Mouse (Mus musculus) neural tube, embryonic 12.5 days (tissue): Measurements from ENCODE around the gene Lap3. TPM values are rescaled to one million over a fixed set of nuclear protein-coding genes. Genes with fewer than 3 reads are reported as not detected.

Experiments
- ATAC-seq: fragments of 200-750 bp; cut with Nextera tagmentation; 2 replicates; pipeline ENCODE4 v1.8.0; 2017; ENCODE audit warnings: low read depth, mild to moderate bottlenecking, moderate TSS enrichment, moderate library complexity; ENCODE audit not compliant: low FRiP score
- H3K27ac ChIP-seq: fragments of 300-500 bp; sonication (generic); 2 replicates; pipeline ENCODE4 v1.5.1; 2016
- H3K27me3 ChIP-seq: fragments of 300-500 bp; sonication (generic); replicated peaks from 2 replicates; pipeline ENCODE4 v1.6.1; 2016; ENCODE audit warnings: mild to moderate bottlenecking
- H3K36me3 ChIP-seq: fragments of 300-500 bp; sonication (generic); 2 replicates; pipeline ENCODE4 v1.6.1; 2016; ENCODE audit warnings: mild to moderate bottlenecking
- H3K4me1 ChIP-seq: fragments of 300-500 bp; sonication (generic); 2 replicates; pipeline ENCODE4 v1.6.1; 2016
- H3K4me2 ChIP-seq: fragments of 300-500 bp; sonication (generic); replicated peaks from 2 replicates; pipeline ENCODE4 v1.6.1; 2016; ENCODE audit warnings: mild to moderate bottlenecking
- H3K4me3 ChIP-seq: fragments of 300-500 bp; sonication (generic); 2 replicates; pipeline ENCODE4 v1.5.1; 2016
- H3K9ac ChIP-seq: fragments of 300-500 bp; sonication (generic); 2 replicates; pipeline ENCODE4 v1.6.1; 2016; ENCODE audit warnings: mild to moderate bottlenecking
- H3K9me3 ChIP-seq: fragments of 300-500 bp; sonication (generic); 2 replicates; pipeline ENCODE4 v1.6.1; 2016; ENCODE audit warnings: mild to moderate bottlenecking
- WGBS: fragments of 180-500 bp; shearing (Covaris S2); methylation state at CpG from one replicate; pipeline ENCODE4 v1.1.7; 2016; 5-methylcytosine and 5-hydroxymethylcytosine counted together
- polyA plus RNA-seq: library from polyadenylated mRNA; unstranded; fragments of >200 nt; fragmentation: Nextera tagmentation; extraction: Ambion mirVana; gene quantifications from 2 replicates; pipeline ENCODE4 v1.2.1, GENCODE M21; 2016

The Lap3 gene
- 52.3 and 56.0 TPM in 2 replicates for polyA plus RNA-seq

GRCm38 (mm10) chr5:45493191-45494092 lies at the start of gene Lap3:
TSS of gene Lap3 (plus strand) at chr5:45493374.
- H3K27me3 ChIP-seq: no peaks in the 10 kb centered on the region
- peak within 1 kb of the TSS; percentile 58 for H3K4me3 ChIP-seq
- H3K4me1 ChIP-seq: peaks cover 7% of the 10 kb centered on the region; the same call in 1 of the 2 replicates
- H3K27ac ChIP-seq: no peak within 1 kb of the TSS
- peak within 1 kb of the TSS; percentile 61 for H3K9ac ChIP-seq
- H3K4me2 ChIP-seq: peak within 1 kb of the TSS; percentile 76
- WGBS: under 1% methylated on average over 78 of the region's 78 CpGs
- no peaks in the 10 kb centered on the region for H3K9me3 ChIP-seq
- H3K36me3 ChIP-seq: peaks cover 17% of the 10 kb centered on the region
- peak; percentile 96 for ATAC-seq

- 81% methylated on average over 8 of the region's 8 CpGs for WGBS
- Histone ChIP-seq H3K4me1 (peaks cover 11% of the 10 kb centered on the region), H3K36me3 (peaks cover 5% of the 10 kb centered on the region), H3K4me2 (no peak overlapping the region), H3K27me3 (no peaks in the 10 kb centered on the region), H3K9ac (no peak overlapping the region), H3K27ac (no peak overlapping the region), H3K9me3 (no peaks in the 10 kb centered on the region), H3K4me3 (no peak overlapping the region)
- no peak for ATAC-seq
These were observed 48.9 kb upstream of the Lap3 start for GRCm38 (mm10) chr5:45444130-45444832.

GRCm38 (mm10) chr5:45448676-45449075 lies 44.5 kb upstream of the Lap3 start:
- no peak for ATAC-seq
- Histone ChIP-seq H3K4me2 (peak overlapping the region; percentile 86), H3K9me3 (no peaks in the 10 kb centered on the region), H3K4me1 (peaks cover 13% of the 10 kb centered on the region), H3K9ac (no peak overlapping the region), H3K27ac (no peak overlapping the region), H3K4me3 (no peak overlapping the region), H3K36me3 (peaks cover 4% of the 10 kb centered on the region; the same call in 1 of the 2 replicates), H3K27me3 (no peaks in the 10 kb centered on the region)
- WGBS: 28% methylated on average over 5 of the region's 5 CpGs

GRCm38 (mm10) chr5:45449206-45449605 lies 44.0 kb upstream of the Lap3 start:
- H3K27me3 ChIP-seq: no peaks in the 10 kb centered on the region
- peak overlapping the region; percentile 70 for H3K9ac ChIP-seq
- WGBS: 3% methylated on average over 8 of the region's 8 CpGs
- H3K4me1 ChIP-seq: peaks cover 13% of the 10 kb centered on the region
- no peak overlapping the region for H3K27ac ChIP-seq
- H3K36me3 ChIP-seq: peaks cover 2% of the 10 kb centered on the region; the same call in 1 of the 2 replicates
- no peak for ATAC-seq
- H3K9me3 ChIP-seq: no peaks in the 10 kb centered on the region
- peak overlapping the region; percentile 86 for H3K4me2 ChIP-seq
- H3K4me3 ChIP-seq: peak overlapping the region; percentile 59

GRCm38 (mm10) chr5:45449831-45450716 lies 43.1 kb upstream of the Lap3 start, which contains the start of gene Qdpr:
TSS of gene Qdpr (minus strand) at chr5:45450236.
- H3K4me3 ChIP-seq: peak within 1 kb of the TSS; percentile 59
- H3K27me3 ChIP-seq: no peaks in the 10 kb centered on the region
- peaks cover 13% of the 10 kb centered on the region for H3K4me1 ChIP-seq
- peak within 1 kb of the TSS; percentile 86 for H3K4me2 ChIP-seq
- H3K9ac ChIP-seq: peak within 1 kb of the TSS; percentile 70
- H3K27ac ChIP-seq: no peak within 1 kb of the TSS
- H3K9me3 ChIP-seq: no peaks in the 10 kb centered on the region
- peak; percentile 99 for ATAC-seq
- under 1% methylated on average over 70 of the region's 70 CpGs for WGBS
- H3K36me3 ChIP-seq: no peaks in the 10 kb centered on the region

- H3K4me1 ChIP-seq: peaks cover 10% of the 10 kb centered on the region
- H3K27ac ChIP-seq: no peak within 1 kb of the TSS
- no peak within 1 kb of the TSS for H3K9ac ChIP-seq
- 77% methylated on average over 6 of the region's 6 CpGs for WGBS
- no peaks in the 10 kb centered on the region for H3K27me3 ChIP-seq
- H3K36me3 ChIP-seq: no peaks in the 10 kb centered on the region
- H3K4me2 ChIP-seq: no peak within 1 kb of the TSS
- no peak for ATAC-seq
- no peaks in the 10 kb centered on the region for H3K9me3 ChIP-seq
- no peak within 1 kb of the TSS for H3K4me3 ChIP-seq
These were observed 39.7 kb upstream of the Lap3 start, which contains the start of gene Clrn2 for GRCm38 (mm10) chr5:45453451-45453850. TSS of gene Clrn2 (plus strand) at chr5:45453751.

GRCm38 (mm10) chr5:45454456-45454855 lies 38.7 kb upstream of the Lap3 start:
- Histone ChIP-seq H3K9me3 (no peaks in the 10 kb centered on the region), H3K27ac (no peak overlapping the region), H3K4me2 (no peak overlapping the region), H3K4me1 (peaks cover under 1% of the 10 kb centered on the region; the same call in 1 of the 2 replicates), H3K9ac (no peak overlapping the region), H3K4me3 (no peak overlapping the region), H3K36me3 (no peaks in the 10 kb centered on the region), H3K27me3 (no peaks in the 10 kb centered on the region)
- 51% methylated on average over 9 of the region's 9 CpGs for WGBS
- no peak for ATAC-seq

- 67% methylated on average over 7 of the region's 7 CpGs for WGBS
- Histone ChIP-seq H3K4me1 (no peaks in the 10 kb centered on the region), H3K4me3 (no peak overlapping the region), H3K27ac (no peak overlapping the region), H3K4me2 (no peak overlapping the region), H3K9ac (no peak overlapping the region), H3K27me3 (no peaks in the 10 kb centered on the region), H3K36me3 (no peaks in the 10 kb centered on the region), H3K9me3 (no peaks in the 10 kb centered on the region)
- no peak for ATAC-seq
These were observed 20.2 kb upstream of the Lap3 start for GRCm38 (mm10) chr5:45472880-45473450.

GRCm38 (mm10) chr5:45473521-45473920 lies 19.7 kb upstream of the Lap3 start:
- Histone ChIP-seq H3K4me1 (no peaks in the 10 kb centered on the region), H3K4me3 (no peak overlapping the region), H3K9ac (no peak overlapping the region), H3K36me3 (no peaks in the 10 kb centered on the region), H3K4me2 (no peak overlapping the region), H3K27me3 (no peaks in the 10 kb centered on the region), H3K9me3 (no peaks in the 10 kb centered on the region), H3K27ac (no peak overlapping the region)
- 95% methylated on average over 1 of the region's 1 CpGs for WGBS
- no peak for ATAC-seq

GRCm38 (mm10) chr5:45474215-45474614 lies 19.0 kb upstream of the Lap3 start:
- H3K4me3 ChIP-seq: no peak overlapping the region
- no peaks in the 10 kb centered on the region for H3K9me3 ChIP-seq
- no peak overlapping the region for H3K4me2 ChIP-seq
- WGBS: 36% methylated on average over 6 of the region's 6 CpGs
- no peaks in the 10 kb centered on the region for H3K27me3 ChIP-seq
- H3K36me3 ChIP-seq: no peaks in the 10 kb centered on the region
- H3K4me1 ChIP-seq: no peaks in the 10 kb centered on the region
- ATAC-seq: 0 out of 2 replicates have a peak, but pooled peaks have one; percentile 63
- no peak overlapping the region for H3K9ac ChIP-seq
- no peak overlapping the region for H3K27ac ChIP-seq

- no peak overlapping the region for H3K9ac ChIP-seq
- no peaks in the 10 kb centered on the region for H3K4me1 ChIP-seq
- H3K27ac ChIP-seq: no peak overlapping the region
- 74% methylated on average over 3 of the region's 4 CpGs for WGBS
- no peaks in the 10 kb centered on the region for H3K27me3 ChIP-seq
- no peak for ATAC-seq
- no peaks in the 10 kb centered on the region for H3K9me3 ChIP-seq
- no peaks in the 10 kb centered on the region for H3K36me3 ChIP-seq
- no peak overlapping the region for H3K4me3 ChIP-seq
- no peak overlapping the region for H3K4me2 ChIP-seq
These were observed 18.4 kb upstream of the Lap3 start for GRCm38 (mm10) chr5:45474758-45475157.
